Mouse (Mus musculus) kidney, embryonic 15.5 days (tissue): ENCODE measurements at regions not wholly inside any gene's neighbourhood (a gene's known extent, or its start where the extent isn't known, plus 50 kb on each side); places are given as distances from the start of the nearest gene placed in this dataset.
A peak's percentile ranks its signal among the peaks of the same experiment; 100 is the strongest.

Experiments used
- ATAC-seq: fragments of 200-750 bp; cut with Nextera tagmentation; replicated peaks from 2 replicates; pipeline ENCODE4 v1.8.0; 2017; ENCODE audit warnings: moderate TSS enrichment; ENCODE audit not compliant: low FRiP score
- H3K27ac ChIP-seq: fragments of 300-500 bp; sonication (generic); 2 replicates; pipeline ENCODE4 v1.5.1; 2015; ENCODE audit warnings: mild to moderate bottlenecking, inconsistent platforms
- H3K27me3 ChIP-seq: fragments of 300-500 bp; sonication (generic); 2 replicates; pipeline ENCODE4 v1.6.1; 2015; ENCODE audit warnings: inconsistent platforms
- H3K36me3 ChIP-seq: fragments of 300-500 bp; sonication (generic); 2 replicates; pipeline ENCODE4 v1.6.1; 2015; ENCODE audit warnings: inconsistent platforms
- H3K4me1 ChIP-seq: fragments of 300-500 bp; sonication (generic); 2 replicates; pipeline ENCODE4 v1.6.1; 2015; ENCODE audit warnings: inconsistent platforms
- H3K4me2 ChIP-seq: fragments of 300-500 bp; sonication (generic); 2 replicates; pipeline ENCODE4 v1.6.1; 2015; ENCODE audit warnings: moderate library complexity, mild to moderate bottlenecking, inconsistent platforms
- H3K4me3 ChIP-seq: fragments of 300-500 bp; sonication (generic); replicated peaks from 2 replicates; pipeline ENCODE4 v1.5.1; 2015; ENCODE audit warnings: mild to moderate bottlenecking, inconsistent platforms
- H3K9ac ChIP-seq: fragments of 300-500 bp; sonication (generic); 2 replicates; pipeline ENCODE4 v1.6.1; 2015; ENCODE audit warnings: mild to moderate bottlenecking, inconsistent platforms
- H3K9me3 ChIP-seq: fragments of 300-500 bp; sonication (generic); replicated peaks from 2 replicates; pipeline ENCODE4 v1.6.1; 2016; ENCODE audit warnings: inconsistent platforms
- WGBS: fragments of 180-500 bp; shearing (Covaris S2); methylation state at CpG from one replicate; pipeline ENCODE4 v1.1.7; 2015; ENCODE audit warnings: mixed read lengths; 5-methylcytosine and 5-hydroxymethylcytosine counted together

DNA sequence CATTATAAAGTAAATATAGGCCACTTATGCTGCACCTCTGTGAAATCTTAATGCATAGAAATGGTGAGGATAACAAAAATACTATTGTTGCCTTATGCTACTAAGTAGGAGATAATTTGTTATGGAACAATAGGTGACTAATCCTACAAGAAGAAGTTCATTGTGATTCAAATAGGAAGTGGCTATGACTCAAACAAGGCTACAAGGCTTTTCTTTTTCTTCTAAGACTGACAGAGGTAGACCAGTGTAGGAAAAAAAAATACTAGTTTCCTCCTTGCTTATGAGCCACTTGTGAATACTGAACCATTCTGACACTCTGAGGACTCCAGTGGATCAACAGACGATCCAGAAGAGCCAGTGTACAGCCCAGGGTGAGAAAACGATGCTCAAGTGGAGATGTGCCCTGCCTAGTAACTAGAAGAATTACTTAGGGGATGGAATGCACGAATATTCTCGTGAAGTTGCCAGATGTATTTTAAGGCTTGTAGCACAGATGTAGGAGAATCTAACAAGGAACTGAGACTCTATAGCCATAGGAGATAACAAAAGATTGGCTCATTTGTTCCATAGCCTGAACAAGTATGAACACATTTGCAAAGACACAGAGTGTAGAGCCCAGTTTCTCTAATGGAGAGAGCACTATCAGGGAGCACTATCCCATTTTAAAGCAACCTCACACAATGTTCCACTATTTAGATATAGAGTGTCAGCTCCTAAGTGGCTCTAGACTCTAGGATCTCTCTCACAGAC, 60.3 kb downstream of the Fzd1 start:
- no peak for ATAC-seq
- WGBS, result 84% methylated on average over 4 of the region's 4 CpGs
- Histone ChIP-seq H3K9me3 (no peaks in the 10 kb centered on the region), H3K4me2 (no peak overlapping the region), H3K9ac (no peak overlapping the region), H3K4me1 (no peaks in the 10 kb centered on the region), H3K27me3 (no peaks in the 10 kb centered on the region), H3K27ac (no peak overlapping the region), H3K4me3 (no peak overlapping the region), H3K36me3 (no peaks in the 10 kb centered on the region)

DNA sequence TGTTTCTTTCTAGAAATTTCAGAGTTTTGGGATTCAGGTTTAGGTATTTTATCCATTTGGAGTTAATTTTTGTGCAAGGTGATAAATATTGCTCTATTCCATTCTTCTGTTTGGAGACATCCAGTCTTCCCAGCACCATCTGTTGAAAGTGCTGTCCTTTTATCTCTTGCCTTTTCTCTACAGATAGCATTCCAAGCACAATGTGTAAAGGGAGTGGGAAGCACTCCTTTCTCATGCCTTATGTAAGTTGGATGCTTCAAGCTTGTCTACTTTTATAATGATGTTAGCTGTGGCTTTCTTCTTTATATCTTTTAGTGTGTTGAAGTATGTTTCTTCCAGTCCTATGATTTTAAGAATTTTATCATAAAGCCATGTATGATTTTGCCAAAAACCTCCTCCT, 61.1 kb downstream of the Fzd1 start:
- Histone ChIP-seq H3K9ac (no peak overlapping the region), H3K4me1 (no peaks in the 10 kb centered on the region), H3K27me3 (no peaks in the 10 kb centered on the region), H3K4me2 (no peak overlapping the region), H3K27ac (no peak overlapping the region), H3K4me3 (no peak overlapping the region), H3K9me3 (no peaks in the 10 kb centered on the region), H3K36me3 (no peaks in the 10 kb centered on the region)
- no peak for ATAC-seq

DNA sequence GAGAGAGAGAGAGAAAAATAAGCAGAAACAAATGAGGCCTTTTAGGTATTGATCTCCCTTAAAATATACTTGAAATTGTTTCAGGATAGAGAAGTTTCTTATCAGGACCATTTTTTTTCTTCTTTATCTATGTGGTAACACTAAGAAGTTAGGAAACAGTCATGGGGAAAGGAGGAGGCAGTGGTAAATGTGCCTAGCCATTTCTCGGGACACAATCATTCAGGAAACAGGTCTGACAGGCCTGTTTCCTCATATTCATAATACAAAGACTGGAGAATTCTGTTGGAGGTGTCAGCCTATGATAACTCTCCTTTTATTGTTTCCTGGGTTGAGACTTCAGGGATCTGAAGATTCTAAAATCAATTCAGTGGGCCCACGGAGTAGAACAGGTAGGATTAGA, 68.7 kb downstream of the Fzd1 start:
- Histone ChIP-seq H3K27me3 (no peaks in the 10 kb centered on the region), H3K4me3 (no peak overlapping the region), H3K9me3 (no peaks in the 10 kb centered on the region), H3K27ac (no peak overlapping the region), H3K4me1 (no peaks in the 10 kb centered on the region), H3K4me2 (no peak overlapping the region), H3K36me3 (no peaks in the 10 kb centered on the region), H3K9ac (no peak overlapping the region)
- no peak for ATAC-seq
- 59% methylated on average over 2 of the region's 2 CpGs for WGBS

DNA sequence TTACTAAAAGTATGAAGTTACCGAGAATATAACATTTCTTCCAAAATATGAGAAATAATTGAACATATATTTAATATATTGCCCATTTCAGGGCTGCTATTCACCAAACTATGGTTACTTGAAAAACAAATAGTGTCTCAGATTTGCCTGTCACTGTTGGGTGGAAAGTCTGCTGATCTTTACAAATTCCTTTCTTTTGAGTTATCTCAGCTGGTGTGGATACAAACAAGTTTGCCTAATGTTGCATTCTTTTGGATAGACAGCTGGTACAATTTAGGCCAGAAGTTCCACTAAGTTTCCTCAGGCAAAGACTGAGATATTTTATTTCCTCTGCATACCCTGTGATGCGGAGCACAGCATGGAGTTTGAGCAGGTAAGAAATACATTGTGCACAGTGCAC, 82.5 kb downstream of the Fzd1 start:
- H3K9ac ChIP-seq, result no peak overlapping the region
- no peaks in the 10 kb centered on the region for H3K9me3 ChIP-seq
- 0 out of 2 replicates have a peak overlapping the region, but pooled peaks have one; percentile 13 for H3K27ac ChIP-seq
- no peaks in the 10 kb centered on the region for H3K36me3 ChIP-seq
- H3K27me3 ChIP-seq, result no peaks in the 10 kb centered on the region
- no peak overlapping the region for H3K4me3 ChIP-seq
- ATAC-seq, result no peak
- H3K4me2 ChIP-seq, result no peak overlapping the region
- H3K4me1 ChIP-seq, result no peaks in the 10 kb centered on the region
- 80% methylated on average over 2 of the region's 2 CpGs for WGBS

DNA sequence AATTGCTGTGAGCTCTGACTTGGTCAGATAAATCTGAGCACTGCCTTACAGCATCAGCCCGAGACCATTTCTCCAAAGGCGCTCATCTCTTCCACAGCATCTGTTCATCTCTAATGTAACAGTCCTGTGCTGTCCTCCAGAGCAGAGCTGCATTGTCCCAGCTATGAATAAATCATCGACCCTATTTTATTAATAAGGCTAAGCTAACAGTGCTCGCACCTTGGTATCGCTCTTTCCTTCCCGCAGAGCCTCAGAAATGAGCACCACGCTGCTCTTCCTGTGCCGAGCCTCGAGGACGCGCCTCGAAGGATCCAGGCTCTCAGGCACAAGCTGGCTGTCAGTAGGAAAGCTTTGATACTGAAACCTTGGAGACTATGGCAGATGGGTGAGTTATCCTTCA, 91.5 kb downstream of the Fzd1 start:
- Histone ChIP-seq H3K4me1 (peaks cover 39% of the 10 kb centered on the region), H3K36me3 (no peaks in the 10 kb centered on the region), H3K9me3 (no peaks in the 10 kb centered on the region), H3K4me2 (no peak overlapping the region), H3K27me3 (peaks cover 3% of the 10 kb centered on the region; the same call in 1 of the 2 replicates), H3K27ac (no peak overlapping the region), H3K9ac (no peak overlapping the region), H3K4me3 (no peak overlapping the region)
- no peak for ATAC-seq
- WGBS, result 70% methylated on average over 12 of the region's 12 CpGs

DNA sequence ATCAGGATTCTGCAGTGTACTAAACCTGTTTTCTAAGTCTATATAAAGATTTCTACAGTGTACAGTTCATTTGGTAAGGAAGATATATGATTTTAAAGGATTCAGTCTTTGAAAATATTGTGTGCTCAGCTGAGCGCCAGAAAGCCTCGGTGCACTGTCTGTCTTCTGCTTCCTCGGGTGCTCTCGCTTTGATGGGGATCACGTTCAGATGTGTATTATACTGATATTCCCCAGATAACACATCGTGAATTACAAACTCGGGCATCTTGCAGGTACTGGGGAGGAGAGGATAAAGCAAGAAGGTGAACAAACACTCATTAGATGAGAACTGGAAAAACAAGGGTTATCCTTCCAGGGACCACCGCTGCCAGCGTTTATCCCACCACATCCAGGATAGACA, 91.9 kb downstream of the Fzd1 start:
- H3K9ac ChIP-seq, result no peak overlapping the region
- no peak overlapping the region for H3K4me2 ChIP-seq
- H3K27ac ChIP-seq, result no peak overlapping the region
- no peaks in the 10 kb centered on the region for H3K36me3 ChIP-seq
- 67% methylated on average over 9 of the region's 9 CpGs for WGBS
- no peak overlapping the region for H3K4me3 ChIP-seq
- peaks cover 43% of the 10 kb centered on the region for H3K4me1 ChIP-seq
- ATAC-seq, result no peak
- H3K27me3 ChIP-seq, result peaks cover 3% of the 10 kb centered on the region; the same call in 1 of the 2 replicates
- H3K9me3 ChIP-seq, result no peaks in the 10 kb centered on the region

DNA sequence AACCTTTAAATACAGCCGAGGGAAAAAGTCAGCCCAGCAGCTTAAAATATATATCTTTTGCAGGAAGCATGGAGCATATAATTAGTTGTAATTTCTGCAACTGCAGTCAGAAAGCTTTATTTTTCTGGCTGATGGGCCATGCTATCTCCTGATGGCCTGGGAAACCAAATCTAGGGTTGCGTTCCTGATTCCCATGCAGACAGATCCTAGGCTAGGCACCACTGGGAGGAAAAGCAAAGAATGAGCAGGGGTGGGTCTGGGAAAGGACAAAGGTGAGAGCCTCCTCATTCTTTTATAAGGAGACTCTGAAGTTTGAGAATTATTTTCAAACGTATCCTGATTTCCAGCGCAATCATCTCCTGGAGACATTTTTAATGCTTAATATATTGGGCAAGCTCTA, 92.9 kb downstream of the Fzd1 start:
- H3K9me3 ChIP-seq, result no peaks in the 10 kb centered on the region
- H3K9ac ChIP-seq, result no peak overlapping the region
- H3K4me1 ChIP-seq, result peaks cover 43% of the 10 kb centered on the region
- no peaks in the 10 kb centered on the region for H3K36me3 ChIP-seq
- peak; percentile 56; the same call in 1 of the 2 replicates for ATAC-seq
- WGBS, result 23% methylated on average over 4 of the region's 4 CpGs
- H3K4me3 ChIP-seq, result no peak overlapping the region
- H3K27ac ChIP-seq, result no peak overlapping the region
- peaks cover 3% of the 10 kb centered on the region; the same call in 1 of the 2 replicates for H3K27me3 ChIP-seq
- no peak overlapping the region for H3K4me2 ChIP-seq

DNA sequence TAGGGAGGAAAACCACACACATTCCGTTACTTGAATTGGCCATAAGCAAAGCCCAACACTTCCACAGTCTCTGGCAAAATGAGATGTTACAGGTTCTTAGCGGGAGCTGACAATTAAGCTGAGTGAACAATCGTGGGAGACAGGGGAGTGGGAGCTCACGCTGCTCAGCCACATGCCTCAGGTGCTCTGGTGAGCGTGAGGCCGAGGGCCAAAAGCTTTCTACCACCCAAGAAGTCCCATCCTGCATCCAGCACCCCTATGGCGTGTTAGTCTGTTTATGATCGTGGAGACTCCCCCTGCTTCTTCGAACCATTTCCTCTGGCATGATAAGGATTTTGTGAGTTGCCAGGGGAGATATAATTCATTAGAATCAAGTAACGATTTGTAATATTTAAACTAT, 93.3 kb downstream of the Fzd1 start:
- ATAC-seq, result 0 out of 2 replicates have a peak, but pooled peaks have one; percentile 27
- Histone ChIP-seq H3K27me3 (peaks cover 3% of the 10 kb centered on the region; the same call in 1 of the 2 replicates), H3K9me3 (no peaks in the 10 kb centered on the region), H3K4me2 (no peak overlapping the region), H3K36me3 (no peaks in the 10 kb centered on the region), H3K4me1 (peaks cover 43% of the 10 kb centered on the region), H3K4me3 (no peak overlapping the region), H3K9ac (no peak overlapping the region), H3K27ac (peak overlapping the region; percentile 48; the same call in 1 of the 2 replicates)
- 22% methylated on average over 10 of the region's 10 CpGs for WGBS

DNA sequence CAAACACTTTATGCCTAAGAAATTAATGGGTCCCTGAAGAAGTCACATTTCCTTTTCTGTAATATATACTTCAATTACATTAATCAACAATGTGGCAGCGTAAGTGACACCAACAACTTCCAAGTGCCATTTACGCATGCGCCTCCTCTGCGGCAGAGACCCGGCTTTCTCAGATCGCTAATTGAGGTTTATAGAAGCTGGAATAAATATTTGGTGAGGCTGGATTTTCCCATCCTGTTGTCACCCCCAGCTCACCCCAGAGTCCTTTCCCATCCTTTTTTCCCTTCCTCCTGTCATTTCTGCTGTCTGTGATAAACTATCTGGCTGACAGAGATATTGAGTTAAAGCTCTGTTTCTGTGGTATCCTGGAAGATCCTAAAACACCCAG, 95.6 kb downstream of the Fzd1 start:
- ATAC-seq, result no peak
- H3K27ac ChIP-seq, result no peak overlapping the region
- H3K9ac ChIP-seq, result no peak overlapping the region
- no peaks in the 10 kb centered on the region for H3K36me3 ChIP-seq
- 21% methylated on average over 6 of the region's 6 CpGs for WGBS
- peaks cover 4% of the 10 kb centered on the region; the same call in 1 of the 2 replicates for H3K9me3 ChIP-seq
- peaks cover 43% of the 10 kb centered on the region for H3K4me1 ChIP-seq
- H3K27me3 ChIP-seq, result peaks cover 3% of the 10 kb centered on the region; the same call in 1 of the 2 replicates
- peak overlapping the region; percentile 49 for H3K4me2 ChIP-seq
- H3K4me3 ChIP-seq, result peak overlapping the region; percentile 11; the same call in 1 of the 2 replicates

DNA sequence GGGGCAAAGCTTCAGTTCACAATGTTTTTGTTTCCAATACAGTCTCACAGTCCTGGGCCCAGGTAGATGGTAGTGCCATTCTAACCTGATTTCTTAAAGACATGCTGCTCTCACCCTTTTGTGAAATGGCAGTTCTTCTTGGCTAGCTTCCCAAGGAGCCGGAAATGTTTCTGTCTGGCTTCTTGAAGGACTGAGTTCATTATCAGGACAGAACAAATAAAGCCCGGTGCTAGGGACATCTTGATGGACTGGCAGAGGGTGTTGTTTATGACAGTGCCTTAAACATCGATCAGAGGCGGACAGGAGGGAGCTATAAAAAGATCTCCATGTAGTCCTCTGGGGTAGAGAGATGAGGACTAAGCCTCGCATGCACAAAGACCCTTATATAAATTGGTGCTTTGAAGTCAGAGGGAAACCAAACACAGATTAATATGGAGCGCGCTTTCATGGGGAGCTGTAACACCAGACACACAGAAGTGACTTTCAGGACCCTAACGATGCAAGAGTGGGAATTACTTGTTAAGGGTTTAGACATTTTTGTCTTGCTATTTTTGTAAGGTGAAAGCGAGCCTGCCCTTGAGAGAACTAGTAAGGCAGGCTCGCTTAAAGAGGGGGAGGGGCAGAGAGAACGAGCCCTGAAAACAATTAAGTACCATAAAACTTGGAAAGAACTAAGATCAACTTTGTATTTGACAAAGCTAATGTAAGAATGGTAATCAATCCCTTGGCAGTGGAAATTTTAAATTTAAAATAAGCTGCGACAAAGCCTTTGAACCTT, 96.2 kb downstream of the Fzd1 start:
- no peak for ATAC-seq
- H3K9ac ChIP-seq, result no peak overlapping the region
- WGBS, result 21% methylated on average over 12 of the region's 12 CpGs
- H3K4me2 ChIP-seq, result peak overlapping the region; percentile 49
- peaks cover 43% of the 10 kb centered on the region for H3K4me1 ChIP-seq
- H3K36me3 ChIP-seq, result no peaks in the 10 kb centered on the region
- H3K27me3 ChIP-seq, result peaks cover 3% of the 10 kb centered on the region; the same call in 1 of the 2 replicates
- no peak overlapping the region for H3K27ac ChIP-seq
- H3K9me3 ChIP-seq, result peaks cover 4% of the 10 kb centered on the region; the same call in 1 of the 2 replicates
- H3K4me3 ChIP-seq, result no peak overlapping the region

DNA sequence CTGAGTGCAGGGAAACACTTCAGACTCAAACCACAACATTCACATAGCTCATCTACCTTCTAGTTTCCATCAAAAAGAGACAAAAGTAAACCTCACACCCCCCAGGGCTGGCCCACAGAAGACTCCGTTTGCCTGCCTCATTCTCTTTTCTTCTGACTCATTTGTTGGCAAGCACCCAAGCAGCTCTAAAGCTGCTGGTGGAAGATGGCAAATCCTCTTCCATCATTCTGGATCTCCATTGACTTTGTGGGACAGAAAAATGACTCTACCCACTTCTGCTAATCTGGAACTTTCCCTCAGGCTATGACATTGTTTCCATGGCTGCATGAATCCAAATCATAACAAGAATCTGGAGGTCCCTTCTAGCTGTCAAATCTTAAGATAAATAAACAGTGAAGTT, 99.9 kb downstream of the Fzd1 start:
- WGBS, result 66% methylated on average over 1 of the region's 1 CpGs
- Histone ChIP-seq H3K4me3 (no peak overlapping the region), H3K4me1 (peaks cover 17% of the 10 kb centered on the region), H3K36me3 (no peaks in the 10 kb centered on the region), H3K9ac (no peak overlapping the region), H3K4me2 (no peak overlapping the region), H3K27ac (no peak overlapping the region), H3K9me3 (peaks cover 4% of the 10 kb centered on the region; the same call in 1 of the 2 replicates), H3K27me3 (no peaks in the 10 kb centered on the region)
- ATAC-seq, result no peak

DNA sequence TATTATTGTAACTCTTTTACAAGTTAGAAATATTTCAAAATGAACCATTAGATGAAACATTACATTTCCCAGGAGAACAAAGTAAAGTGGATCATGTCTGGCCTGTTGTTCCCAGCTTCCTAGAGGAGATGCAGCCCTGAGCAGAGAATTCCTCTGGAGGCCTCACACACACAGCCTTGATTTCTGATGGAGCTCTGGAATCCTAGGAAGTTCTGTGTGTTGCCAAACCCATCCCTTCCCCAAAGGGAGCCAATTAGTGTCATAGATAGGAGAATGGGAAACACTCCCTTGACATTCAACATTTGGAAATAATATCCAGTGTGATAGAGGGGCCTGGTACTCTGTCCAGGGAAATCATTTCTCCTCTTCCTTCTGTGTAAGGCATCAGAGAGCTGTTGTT, 103.6 kb downstream of the Fzd1 start:
- no peak overlapping the region for H3K4me3 ChIP-seq
- H3K4me2 ChIP-seq, result no peak overlapping the region
- no peaks in the 10 kb centered on the region for H3K36me3 ChIP-seq
- ATAC-seq, result no peak
- H3K9ac ChIP-seq, result no peak overlapping the region
- H3K4me1 ChIP-seq, result no peaks in the 10 kb centered on the region
- no peaks in the 10 kb centered on the region for H3K27me3 ChIP-seq
- peaks cover 4% of the 10 kb centered on the region; the same call in 1 of the 2 replicates for H3K9me3 ChIP-seq
- no peak overlapping the region for H3K27ac ChIP-seq
